Mouse (Mus musculus) telencephalon, adult 2 months (tissue): ENCODE measurements at regions not wholly inside any gene's neighbourhood (a gene's known extent, or its start where the extent isn't known, plus 50 kb on each side); places are given as distances from the start of the nearest gene placed in this dataset.

ENCODE experiments used
- DNase-seq: peaks from one replicate; pipeline ENCODE4 v3.0.0-alpha.2; 2011; ENCODE audit warnings: low read depth, low spot score

DNA sequence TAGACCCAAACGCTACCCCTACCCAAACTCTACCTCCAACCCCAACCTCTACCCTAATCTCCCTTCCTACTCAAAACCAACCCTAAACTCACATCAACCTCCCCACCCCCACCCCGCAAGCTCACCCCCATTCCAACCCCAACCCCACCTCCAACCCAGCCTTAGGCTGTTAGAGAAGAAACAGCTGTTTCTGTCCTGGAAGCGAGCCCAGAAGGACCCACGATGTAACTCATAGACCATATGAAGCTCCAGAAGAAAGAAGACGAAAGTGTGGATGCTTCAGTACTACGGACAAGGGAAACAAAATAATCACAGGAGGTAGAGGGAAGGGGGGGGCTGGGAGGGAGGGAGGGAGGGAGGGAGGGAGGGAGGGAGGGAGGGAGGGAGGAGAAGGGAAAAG lies 58.4 kb downstream of the Sox11 start:
- DNase-seq: no peak

DNA sequence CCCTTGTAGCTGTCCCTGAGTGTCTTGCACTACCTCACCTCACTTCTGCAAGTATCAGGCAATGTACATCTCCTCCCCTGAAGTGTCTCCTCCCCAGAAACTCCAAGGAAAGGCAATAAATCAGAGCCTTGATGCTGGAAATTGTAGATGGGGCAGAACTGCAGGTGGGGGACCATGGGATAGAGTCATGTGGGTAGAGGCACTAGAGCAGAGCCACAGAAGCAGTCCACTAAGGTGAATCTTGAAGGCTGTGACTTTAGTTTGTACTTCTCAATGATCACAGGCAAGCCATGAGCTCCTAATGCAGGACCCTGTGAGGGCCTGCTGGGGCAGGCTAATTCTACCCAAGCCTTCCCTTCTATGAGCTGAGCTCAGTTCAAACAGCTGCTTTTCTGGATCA lies 80.4 kb downstream of the Sox11 start:
- DNase-seq: no peak

DNA sequence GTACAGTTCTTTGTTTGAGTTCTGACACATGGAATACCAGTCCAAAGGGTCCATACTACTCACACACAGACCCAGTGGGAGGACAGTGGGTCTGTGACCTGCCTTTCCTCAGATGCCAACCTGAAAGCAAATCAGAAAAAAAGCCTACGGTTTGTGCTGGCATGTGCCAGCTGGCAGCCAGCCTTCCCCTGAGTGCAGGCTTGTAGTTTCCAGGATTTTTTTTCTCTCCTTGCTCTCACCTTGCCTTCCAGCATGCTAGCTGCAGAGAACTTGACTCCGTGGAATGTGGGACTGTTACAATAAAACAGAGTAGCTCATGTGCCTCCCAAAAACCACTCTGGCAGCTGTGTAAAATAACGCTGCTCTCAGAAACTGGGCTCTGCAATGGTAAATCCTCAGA lies 88.2 kb downstream of the Sox11 start:
- no peak for DNase-seq

DNA sequence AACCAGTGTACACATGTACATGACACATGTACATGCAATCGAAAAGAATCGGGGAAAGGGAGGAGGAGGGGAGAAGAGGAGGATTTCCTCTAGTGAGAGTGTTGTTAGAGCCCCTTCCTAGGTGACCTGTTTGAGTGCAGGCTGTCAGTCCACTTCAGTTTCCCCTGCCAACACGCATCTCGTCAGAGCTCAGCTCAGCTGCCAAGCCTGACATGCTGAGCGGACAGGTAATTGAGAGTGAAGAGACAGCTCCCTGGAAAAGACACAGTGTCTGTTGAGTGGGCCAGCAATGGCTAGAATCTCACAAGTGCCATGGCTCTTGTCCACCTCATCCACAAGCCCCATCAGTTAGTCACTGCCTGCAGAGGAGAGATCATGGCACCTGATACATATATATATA lies 90.9 kb downstream of the Sox11 start:
- DNase-seq: no peak

DNA sequence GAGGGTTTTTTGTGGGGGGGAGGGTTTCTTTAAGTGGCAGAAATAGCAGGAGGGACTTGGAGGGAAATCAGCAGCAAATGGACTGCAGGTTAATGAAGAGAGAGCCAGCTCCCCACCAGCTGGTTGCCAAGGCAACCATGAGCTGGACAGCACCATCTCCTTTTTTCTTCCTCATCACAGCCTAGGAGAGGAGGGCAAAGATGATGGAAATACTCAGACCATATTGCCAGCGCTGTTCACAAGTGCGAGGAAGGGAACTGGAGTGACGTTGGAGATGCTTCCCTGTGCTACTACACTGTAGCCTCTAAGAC lies 93.9 kb downstream of the Sox11 start:
- peak; percentile 41 for DNase-seq

DNA sequence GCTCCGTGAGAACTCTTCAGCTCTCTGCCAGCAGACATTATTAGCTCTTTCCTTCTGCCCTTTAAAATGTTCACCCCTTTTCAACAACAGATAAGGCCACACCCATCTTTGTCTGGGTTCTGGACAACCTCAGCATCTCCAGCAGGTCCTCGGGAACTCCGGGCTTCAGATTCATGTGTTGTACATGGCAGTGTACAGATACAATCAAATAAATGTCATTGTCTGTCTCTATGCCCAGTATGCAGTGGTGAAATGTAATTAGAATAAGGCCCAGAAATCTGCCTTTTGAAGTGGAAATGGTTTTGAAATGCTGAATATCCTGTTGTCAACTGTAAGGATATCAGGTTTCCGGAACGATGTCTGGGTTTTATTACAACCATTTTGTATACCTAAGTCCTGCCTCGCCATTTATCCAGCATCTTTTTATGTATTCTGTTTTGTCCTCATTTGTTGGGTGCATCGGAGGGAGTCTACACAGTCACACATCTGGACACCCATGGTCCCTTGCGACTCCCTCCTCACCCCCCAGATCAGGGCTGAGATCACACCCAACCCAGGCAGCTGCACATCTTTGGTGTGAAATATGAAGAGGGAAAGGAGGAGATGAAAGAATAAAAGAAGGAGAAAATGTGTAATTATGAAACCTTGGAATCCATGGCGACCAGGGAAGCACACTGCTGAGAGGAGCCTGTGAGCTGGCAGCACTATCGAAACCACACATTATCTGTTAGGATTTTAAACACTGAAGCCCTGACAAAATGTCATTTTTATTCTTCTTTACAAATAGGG lies 94.4 kb downstream of the Sox11 start:
- DNase-seq: no peak

DNA sequence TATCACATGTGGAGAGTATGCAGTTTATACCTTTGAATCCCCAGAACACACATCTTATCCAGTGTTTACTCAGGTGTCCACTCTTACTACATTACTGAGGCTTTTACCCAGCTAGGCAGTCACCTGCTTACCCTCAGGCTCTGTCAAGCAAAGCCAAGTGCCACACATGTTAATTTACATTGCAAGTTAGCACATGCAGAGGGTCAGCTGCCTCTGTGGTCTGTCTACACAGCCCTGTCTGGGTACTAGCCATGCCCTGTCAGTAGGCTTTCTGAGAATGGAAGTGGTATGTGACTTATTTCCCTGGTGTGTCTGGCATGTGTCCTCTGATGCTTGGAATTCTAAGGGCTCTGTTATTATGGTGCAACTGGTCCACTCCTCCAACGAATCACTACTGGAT lies 106.6 kb downstream of the Sox11 start:
- no peak for DNase-seq

DNA sequence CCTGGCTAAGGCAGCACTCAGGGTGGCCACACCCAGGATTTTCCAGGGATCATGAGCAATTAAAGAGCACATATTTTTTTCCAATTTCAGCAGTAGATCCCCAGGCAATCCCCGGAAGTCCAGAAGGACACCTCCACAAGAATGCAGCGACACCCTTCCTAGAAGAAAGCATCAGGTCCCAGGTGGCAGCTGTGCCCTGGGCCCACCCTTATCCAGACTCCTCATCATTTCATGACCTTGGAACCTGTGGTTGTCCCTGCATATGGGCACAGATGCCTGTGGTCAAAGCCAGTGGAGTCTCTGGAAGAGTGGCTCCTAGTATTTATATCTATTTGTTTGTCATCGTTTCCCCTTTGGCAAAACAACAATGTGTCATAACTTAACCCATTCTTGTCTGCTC lies 120.8 kb downstream of the Sox11 start:
- no peak for DNase-seq

DNA sequence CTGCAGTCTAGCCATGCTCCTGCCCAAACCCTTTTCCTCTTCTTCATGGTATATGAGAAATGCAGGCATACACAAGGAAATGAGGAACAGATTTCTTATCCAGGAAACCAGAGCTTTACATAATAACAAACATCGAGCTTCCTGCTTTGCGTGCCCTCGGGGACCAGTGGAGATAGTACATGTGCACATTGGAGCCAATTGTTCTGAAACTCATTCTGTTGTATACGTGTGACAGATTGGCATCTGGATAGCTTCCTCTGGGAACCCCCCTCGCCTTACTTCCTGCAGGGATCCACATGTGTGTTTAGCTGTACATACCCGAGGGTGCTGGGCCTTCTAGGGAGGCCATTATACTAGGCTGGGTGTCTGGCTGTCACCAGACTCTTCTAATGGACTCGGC lies 141.2 kb downstream of the Sox11 start:
- DNase-seq: no peak

DNA sequence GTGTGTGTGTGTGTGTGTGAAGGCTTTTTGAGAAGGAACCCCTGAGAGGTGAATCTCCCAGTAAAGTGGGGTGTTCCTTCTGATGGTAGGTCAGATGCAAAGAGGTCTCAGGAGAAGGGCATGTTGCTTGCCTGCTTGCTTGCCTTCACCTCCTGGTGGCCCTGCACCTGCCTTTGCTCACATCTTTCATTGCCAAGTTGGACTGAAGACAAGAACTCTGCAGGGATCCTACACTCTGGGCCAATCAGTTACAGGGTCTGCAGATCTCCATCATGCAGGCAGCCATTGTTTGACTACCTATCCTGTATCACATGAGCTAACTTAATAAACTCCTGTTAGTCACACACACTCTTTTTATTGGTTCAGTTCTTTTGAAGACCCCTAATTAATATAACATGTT lies 148.4 kb downstream of the Sox11 start:
- no peak for DNase-seq

DNA sequence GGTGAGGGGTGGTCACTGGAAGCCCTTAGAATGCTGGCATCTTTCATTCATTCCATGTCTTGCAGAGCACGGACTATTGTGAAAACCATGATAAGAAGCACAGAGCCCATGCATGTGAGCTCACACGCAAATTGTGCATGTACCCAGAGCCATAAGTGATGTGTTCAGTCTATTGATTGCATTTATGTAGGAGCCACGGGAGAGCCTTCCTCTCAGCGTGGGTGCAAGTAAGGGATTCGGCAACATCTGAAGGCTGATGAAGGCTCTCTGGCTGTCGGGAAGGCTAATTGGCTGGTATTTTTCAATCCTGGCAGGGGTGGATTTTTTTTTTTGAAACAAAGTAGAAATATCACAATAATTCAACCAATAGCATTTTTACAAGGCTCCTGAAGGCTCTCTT lies 150.5 kb downstream of the Sox11 start:
- DNase-seq: no peak

DNA sequence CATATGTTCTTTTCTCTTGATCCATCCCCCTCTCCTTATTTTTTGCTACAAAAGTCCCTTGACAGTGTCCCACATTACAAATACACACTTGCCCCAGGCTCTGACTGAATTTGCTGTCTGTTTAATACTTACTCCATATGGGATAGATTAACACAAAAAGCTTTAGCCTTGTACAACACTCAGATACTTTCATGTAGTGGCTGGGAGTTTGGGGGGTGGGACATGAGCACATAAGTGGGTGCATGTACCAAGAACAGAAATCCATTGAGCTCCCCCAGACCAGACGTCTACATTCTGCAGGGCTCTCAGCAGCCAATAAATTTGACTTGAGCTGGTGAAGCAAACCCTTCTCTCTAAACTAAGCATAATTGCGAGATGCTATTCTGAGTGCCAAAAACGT lies 154.9 kb downstream of the Sox11 start:
- DNase-seq: no peak

DNA sequence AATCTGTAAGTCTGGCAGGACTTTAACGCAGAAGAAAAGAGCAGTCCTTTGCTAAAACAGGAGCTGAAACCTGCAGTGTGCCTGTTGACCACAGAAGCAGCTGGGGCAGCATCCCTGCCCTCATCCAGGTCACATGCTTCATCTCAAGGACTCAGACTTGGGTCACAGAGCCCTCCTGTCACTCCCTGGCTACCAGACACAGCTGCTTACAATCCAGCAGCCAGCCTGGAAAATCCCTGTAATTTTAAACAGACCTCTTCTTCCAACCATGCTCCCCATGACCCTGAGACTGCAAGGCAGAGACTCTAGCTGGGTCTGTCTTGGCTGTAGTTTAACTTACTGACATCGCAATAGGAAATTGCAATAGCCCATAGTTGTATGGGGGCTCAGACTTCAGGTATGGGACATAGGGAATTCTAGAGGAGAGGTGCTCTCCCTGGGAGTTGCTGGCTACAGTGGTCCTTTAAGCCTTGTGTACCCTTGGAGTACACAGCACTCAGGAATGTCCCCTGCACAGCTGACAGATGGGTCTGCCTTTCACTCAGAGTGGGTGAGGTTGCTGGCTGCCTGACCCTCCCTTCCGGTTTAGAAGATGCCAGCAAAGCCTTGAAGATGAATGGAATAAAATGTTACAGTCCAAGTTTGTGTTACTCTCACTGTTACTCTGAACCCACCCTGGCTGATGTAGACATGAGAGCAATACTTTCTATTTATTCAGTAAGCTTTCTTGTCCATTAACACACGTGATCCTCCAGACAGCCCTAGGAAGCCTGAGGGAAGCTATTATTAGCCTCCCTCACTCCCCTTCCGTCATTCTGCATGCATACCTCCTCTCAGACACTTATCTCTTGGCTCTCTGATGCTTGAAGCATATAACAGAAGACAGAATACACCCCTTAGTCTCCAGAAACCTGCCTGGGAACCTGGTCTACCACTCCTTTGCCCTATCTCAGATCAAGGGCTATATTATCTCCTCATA lies 159.7 kb downstream of the Sox11 start:
- DNase-seq: no peak

DNA sequence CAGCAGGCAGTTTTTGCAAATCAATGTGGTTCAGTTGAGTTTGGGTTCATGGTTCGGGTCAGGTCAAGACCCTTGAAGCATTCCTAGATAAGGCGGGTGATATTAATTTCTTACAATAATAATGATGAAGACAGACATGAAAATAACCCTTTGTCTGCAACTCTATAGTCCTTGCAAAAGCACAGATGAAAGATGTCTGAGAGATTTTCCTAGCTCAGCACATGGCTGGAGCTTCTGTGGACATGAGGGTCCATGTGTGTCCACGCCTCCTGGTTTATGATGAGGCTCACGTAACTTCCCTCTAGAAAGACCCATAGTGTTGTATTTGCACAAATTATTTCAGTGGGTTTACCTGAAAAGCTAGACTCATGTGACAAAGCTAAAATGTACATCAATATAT lies 168.8 kb downstream of the Sox11 start:
- no peak for DNase-seq

DNA sequence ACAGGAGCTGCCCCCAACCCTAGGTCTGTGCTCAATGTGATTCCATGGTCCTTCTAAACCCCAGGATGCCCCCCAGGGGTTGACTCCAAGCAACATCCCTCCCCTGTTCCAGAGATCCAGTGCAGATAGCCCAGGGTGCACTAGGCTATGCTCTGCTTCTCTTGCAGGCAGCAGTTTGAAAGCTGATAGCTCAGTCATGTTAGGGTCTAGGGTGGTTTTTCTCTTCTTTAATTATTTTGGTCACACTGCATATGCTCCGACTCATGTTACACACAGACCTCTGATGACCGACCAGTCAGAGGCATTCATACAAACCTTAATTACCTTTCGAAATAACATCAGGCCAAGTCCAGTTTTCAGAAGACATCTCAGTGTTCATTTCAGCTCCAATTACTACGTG lies 169.2 kb downstream of the Sox11 start:
- no peak for DNase-seq

DNA sequence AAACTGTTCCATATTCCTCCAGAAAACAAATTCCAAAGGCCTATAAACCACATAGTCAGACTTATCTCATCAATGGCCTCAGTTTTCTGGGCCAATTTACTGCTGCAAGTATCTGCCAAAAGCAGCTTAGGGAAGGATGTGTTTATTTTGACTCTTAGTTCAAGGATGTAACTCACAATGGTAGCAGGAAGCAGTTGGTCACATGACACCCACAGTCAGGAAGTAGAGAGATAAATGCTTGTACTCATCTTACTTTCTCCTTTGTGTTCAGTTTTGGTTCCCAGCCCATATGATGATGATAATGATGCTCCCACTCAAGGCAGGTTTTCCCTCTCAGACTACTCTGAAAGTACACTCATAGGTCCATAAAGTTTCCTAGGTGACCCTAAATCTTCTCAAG lies 170.8 kb downstream of the Sox11 start:
- no peak for DNase-seq

DNA sequence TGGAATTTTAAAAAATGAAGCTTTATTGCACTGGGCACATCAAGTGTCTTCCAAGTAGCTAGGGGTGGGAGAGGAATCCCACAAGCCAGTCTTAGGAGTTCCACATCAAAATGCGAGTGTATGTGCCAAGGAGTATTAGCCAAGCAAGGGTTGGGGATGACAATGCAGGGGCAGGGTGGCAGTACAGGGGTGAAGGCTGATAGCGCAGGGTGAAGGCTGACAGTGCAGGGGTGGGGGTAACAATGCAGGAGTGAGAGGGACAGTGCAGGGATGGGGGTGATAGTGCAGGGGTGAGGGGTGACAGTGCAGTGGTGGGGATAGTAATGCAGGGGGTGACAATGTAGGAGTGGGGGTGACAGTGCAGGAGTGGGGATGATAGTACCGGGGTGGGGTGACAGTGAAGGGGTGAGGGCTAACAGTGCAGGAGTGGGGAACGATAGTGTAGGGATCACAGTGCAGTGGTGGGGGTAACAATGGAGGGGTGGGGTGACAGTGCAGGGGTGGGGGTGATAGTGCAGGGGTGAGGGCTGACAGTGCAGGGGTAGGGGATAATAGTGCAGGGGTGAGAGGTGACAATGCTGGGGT lies 177.4 kb downstream of the Sox11 start:
- no peak for DNase-seq

DNA sequence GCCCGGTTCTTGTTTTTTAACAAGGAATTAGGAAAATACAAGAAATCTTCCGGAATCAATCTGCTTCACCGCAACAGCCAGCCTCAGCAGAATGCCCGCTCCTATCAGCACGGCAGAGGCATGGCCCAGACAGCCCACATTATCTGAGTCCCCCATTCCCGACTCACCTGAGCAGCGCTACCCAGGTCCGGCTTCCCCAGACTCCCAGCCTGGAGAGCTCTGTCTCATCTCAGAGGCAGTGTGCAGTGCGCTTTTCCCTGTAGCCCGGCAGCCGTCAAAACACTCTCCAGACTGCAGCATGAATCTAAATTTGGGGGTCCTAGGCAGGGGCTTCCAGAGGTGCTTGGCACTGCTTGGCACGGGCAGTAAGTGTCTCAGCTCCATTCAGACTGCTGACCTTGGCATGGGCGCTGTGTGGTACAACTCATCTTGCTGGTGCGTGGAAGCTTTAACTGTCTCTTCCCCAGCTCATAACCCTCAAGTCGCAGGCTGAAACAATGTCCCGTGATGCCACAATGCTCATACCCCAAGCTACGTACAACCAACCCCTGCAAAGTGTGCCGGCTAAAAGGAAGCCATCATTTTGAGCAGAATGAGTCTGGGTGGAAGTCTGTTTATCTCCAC lies 182.2 kb downstream of the Sox11 start:
- peak; percentile 56 for DNase-seq

DNA sequence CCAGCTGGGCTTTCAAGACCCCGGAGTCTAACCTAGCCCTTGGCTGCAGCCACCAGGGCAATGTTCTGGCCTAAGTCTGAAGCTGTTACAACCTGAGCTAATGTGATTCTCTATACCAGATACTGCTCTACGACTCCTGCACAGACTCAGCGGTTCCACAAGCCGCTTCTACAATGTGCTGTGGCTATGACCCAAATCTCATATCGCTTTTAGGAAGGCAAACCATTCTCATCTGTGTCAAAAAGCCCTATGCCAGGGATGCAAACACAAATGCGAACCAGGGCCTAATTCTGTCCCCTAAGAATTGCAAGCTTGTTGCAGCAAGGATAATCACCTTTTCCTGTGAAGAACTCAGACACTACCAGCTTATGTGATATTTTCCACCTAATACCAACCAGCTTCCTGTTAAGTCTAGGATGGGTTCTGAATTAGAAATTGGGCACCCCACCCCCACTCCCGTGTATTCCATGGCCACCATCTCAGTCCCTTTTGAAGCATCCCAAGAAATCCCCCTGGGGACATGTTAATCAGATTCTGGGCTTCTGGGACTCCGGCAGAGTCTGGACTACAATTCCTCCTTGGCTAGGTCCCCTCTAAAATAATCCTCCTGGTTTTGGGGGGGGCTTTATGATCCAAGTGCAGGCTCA lies 182.8 kb downstream of the Sox11 start:
- DNase-seq: no peak

DNA sequence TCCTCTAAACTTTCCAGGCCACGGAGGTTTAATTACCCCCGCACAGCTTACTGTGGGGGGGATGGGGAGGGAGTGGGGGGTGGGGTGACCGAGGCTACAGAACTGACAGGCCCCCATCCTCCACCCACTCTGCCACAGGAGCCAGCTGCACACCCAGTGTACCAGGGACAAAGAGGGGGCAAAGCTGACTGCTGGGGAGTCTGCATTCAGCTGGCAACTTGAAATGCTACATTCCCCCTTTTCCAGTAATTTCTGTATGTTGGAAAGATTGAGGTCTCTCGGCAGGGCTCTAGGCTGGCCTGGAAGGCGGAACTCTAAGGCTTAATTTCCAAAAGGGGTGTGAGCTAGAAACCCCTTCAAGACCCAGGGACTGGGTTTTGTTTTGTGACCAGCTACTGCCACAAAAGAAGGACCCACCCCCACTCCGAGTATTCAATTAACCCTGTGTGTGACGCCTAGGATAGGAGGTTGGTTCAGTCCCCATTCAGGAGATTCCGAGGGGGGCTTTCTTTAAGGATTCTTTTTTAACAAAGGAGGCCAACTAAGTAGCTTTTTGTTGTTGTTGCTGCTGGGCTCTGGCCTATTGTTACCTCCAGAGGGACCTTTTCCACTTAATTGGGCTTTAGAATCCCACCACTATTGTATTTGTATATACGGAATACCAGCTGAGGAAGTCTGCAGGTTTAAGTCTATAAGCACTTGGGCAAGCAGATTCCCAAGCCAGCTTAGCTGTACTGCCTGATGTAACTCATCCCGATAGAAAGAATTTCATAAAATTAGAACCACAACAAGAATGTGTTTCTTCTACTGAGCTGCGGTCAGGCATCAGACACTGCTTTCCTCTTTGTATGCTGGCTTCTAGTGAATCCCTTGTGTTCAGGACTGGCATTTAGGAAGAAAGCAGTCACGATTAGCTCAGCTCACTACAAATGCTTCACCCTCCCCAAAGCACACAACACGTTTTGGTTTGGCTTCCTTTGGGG lies 191.2 kb downstream of the Sox11 start:
- no peak for DNase-seq

DNA sequence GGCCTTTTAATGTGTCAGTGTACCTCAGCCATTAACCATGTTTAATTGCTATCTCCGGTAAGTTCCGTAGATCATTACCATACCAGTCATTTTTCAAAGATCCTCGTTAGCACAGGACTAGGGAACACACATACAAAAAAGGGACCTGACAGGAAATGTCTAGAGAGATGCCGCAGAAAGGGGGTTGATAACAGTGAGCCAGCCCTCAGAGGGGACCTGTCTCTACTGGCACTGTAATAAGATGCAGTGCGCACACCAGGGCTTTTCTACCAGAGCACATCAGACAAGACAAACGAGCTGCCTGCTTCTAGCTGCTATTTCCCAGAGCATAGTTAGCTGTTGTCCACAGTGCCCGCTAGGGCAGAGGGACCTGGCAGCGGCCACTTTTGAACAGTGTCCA lies 199.1 kb downstream of the Sox11 start:
- no peak for DNase-seq
